Mouse (Mus musculus) forebrain, embryonic 12.5 days (tissue): ENCODE data around the gene Nectin4. TPM values are rescaled to one million over a fixed set of nuclear protein-coding genes. Genes with fewer than 3 reads are reported as not detected.

ENCODE experiments used
- ATAC-seq: fragments of 200-750 bp; cut with Nextera tagmentation; 2 replicates; pipeline ENCODE4 v1.8.0; 2017; ENCODE audit warnings: moderate TSS enrichment; ENCODE audit not compliant: low FRiP score
- H3K27ac ChIP-seq: fragments of 300-500 bp; sonication (generic); 2 replicates; pipeline ENCODE4 v1.5.1; 2016; ENCODE audit warnings: mild to moderate bottlenecking
- H3K27me3 ChIP-seq: fragments of 300-500 bp; sonication (generic); 2 replicates; pipeline ENCODE4 v1.6.1; 2016; ENCODE audit warnings: mild to moderate bottlenecking
- H3K36me3 ChIP-seq: fragments of 300-500 bp; sonication (generic); replicated peaks from 2 replicates; pipeline ENCODE4 v1.6.1; 2016; ENCODE audit warnings: mild to moderate bottlenecking
- H3K4me1 ChIP-seq: fragments of 300-500 bp; sonication (generic); 2 replicates; pipeline ENCODE4 v1.6.1; 2016
- H3K4me2 ChIP-seq: fragments of 300-500 bp; sonication (generic); 2 replicates; pipeline ENCODE4 v1.6.1; 2016; ENCODE audit warnings: mild to moderate bottlenecking, moderate library complexity
- H3K4me3 ChIP-seq: fragments of 300-500 bp; sonication (generic); replicated peaks from 2 replicates; pipeline ENCODE4 v1.5.1; 2016; ENCODE audit warnings: mild to moderate bottlenecking
- H3K9ac ChIP-seq: fragments of 300-500 bp; sonication (generic); 2 replicates; pipeline ENCODE4 v1.6.1; 2016; ENCODE audit warnings: mild to moderate bottlenecking
- H3K9me3 ChIP-seq: fragments of 300-500 bp; sonication (generic); 2 replicates; pipeline ENCODE4 v1.6.1; 2016
- WGBS: fragments of 180-500 bp; shearing (Covaris S2); methylation state at CpG from one replicate; pipeline ENCODE4 v1.1.7; 2016; 5-methylcytosine and 5-hydroxymethylcytosine counted together
- polyA plus RNA-seq: library from polyadenylated mRNA; unstranded; fragments of >200 nt; fragmentation: Nextera tagmentation; extraction: Ambion mirVana; gene quantifications from 2 replicates; pipeline ENCODE4 v1.2.1, GENCODE M21; 2016

Nectin4 gene
- polyA plus RNA-seq, 1 experiment from 2014 or later = 1.1 TPM

GRCm38 (mm10) chr1:171388376-171389102 lies 18.6 kb downstream of the Nectin4 start, which contains the start of gene Arhgap30:
Gene Arhgap30 (plus strand): TSS chr1:171388954.
- Histone ChIP-seq H3K4me3 (no peak within 1 kb of the TSS), H3K4me2 (no peak within 1 kb of the TSS), H3K9ac (no peak within 1 kb of the TSS), H3K36me3 (no peaks in the 10 kb centered on the region), H3K9me3 (no peaks in the 10 kb centered on the region), H3K27ac (no peak within 1 kb of the TSS), H3K27me3 (peaks cover 14% of the 10 kb centered on the region; the same call in 1 of the 2 replicates), H3K4me1 (no peaks in the 10 kb centered on the region)
- ATAC-seq = no peak
- 84% methylated on average over 15 of the region's 15 CpGs for WGBS

DNA sequence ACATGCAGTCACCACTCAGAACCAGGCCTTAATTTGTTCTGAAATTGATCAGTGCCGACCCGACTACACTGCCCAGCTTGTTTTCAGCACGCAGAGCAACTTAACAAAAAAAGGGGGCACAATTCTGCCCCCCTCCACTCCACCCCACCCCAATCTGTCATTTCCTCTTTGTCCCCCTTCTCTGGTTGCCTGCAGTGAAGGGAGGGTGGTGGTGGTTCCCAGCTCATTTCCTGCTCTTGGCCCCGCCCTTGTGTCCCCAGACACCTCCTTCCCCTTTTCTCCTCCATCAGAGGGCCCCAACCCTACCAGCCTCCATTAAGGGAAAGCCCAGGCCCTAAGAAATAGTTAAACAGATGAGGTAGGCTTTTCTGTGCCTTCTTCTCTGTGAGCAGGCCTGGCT lies 20.2 kb downstream of the Nectin4 start:
- 83% methylated on average over 4 of the region's 4 CpGs for WGBS

GRCm38 (mm10) chr1:171401821-171402220 lies 31.9 kb downstream of the Nectin4 start:
- WGBS = 86% methylated on average over 4 of the region's 4 CpGs
- no peak for ATAC-seq
- Histone ChIP-seq H3K27me3 (peaks cover 19% of the 10 kb centered on the region; the same call in 1 of the 2 replicates), H3K4me3 (no peak overlapping the region), H3K4me2 (no peak overlapping the region), H3K9ac (no peak overlapping the region), H3K27ac (no peak overlapping the region), H3K36me3 (no peaks in the 10 kb centered on the region), H3K4me1 (no peaks in the 10 kb centered on the region), H3K9me3 (no peaks in the 10 kb centered on the region)

More for the DNA sequence above, 20.2 kb downstream of the Nectin4 start:
- Histone ChIP-seq H3K9ac (no peak overlapping the region), H3K4me2 (no peak overlapping the region), H3K27me3 (peaks cover 14% of the 10 kb centered on the region; the same call in 1 of the 2 replicates), H3K27ac (no peak overlapping the region), H3K9me3 (no peaks in the 10 kb centered on the region), H3K36me3 (no peaks in the 10 kb centered on the region), H3K4me1 (no peaks in the 10 kb centered on the region), H3K4me3 (no peak overlapping the region)
- ATAC-seq = no peak

DNA sequence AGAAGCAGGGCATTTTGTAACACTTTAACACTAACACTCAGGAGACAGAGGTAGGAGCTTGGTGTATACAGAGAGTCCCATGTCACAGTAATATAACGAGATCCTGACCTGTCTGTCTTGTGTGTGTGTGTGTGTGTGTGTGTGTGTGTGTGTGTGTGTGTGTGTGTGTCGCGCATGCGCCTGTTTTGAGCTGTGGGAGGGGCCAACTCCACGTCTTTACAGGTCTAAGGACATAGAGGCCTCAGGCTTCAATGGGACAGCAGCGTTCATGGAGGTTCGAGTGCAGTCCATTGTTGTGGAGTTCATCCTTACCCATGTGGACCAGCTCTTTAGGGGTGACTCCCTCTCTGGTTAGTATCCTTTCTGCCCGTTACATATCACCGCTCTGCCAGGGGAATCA lies 33.1 kb downstream of the Nectin4 start:
- no peak overlapping the region for H3K4me3 ChIP-seq
- H3K27ac ChIP-seq = no peak overlapping the region
- ATAC-seq = no peak
- H3K36me3 ChIP-seq = no peaks in the 10 kb centered on the region
- H3K9ac ChIP-seq = no peak overlapping the region
- H3K4me2 ChIP-seq = no peak overlapping the region
- 85% methylated on average over 9 of the region's 9 CpGs for WGBS
- H3K9me3 ChIP-seq = no peaks in the 10 kb centered on the region
- H3K4me1 ChIP-seq = no peaks in the 10 kb centered on the region
- H3K27me3 ChIP-seq = peaks cover 23% of the 10 kb centered on the region

DNA sequence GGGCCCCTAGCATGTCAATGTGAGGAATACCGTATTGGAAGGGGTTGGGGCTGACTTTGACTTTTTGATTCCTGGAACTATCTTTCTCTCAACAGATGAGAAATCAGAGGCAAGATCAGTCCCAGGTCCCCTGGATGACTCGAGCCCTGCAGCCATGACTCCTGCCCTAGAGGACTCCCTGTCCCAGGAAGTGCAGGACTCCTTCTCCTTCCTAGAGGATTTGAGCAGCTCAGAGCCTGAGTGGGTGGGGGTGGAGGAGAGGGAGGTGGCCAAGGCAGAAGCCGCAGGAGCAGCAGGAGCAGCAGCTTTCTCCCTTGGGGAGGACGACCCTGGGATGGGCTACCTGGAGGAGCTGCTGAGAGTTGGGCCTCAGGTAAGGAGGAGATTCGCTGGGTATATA lies 37.4 kb downstream of the Nectin4 start:
- no peak for ATAC-seq
- H3K4me1 ChIP-seq = no peaks in the 10 kb centered on the region
- H3K27ac ChIP-seq = no peak overlapping the region
- no peak overlapping the region for H3K4me3 ChIP-seq
- H3K9ac ChIP-seq = no peak overlapping the region
- no peak overlapping the region for H3K4me2 ChIP-seq
- H3K36me3 ChIP-seq = no peaks in the 10 kb centered on the region
- H3K9me3 ChIP-seq = no peaks in the 10 kb centered on the region
- H3K27me3 ChIP-seq = peaks cover 31% of the 10 kb centered on the region
- 80% methylated on average over 5 of the region's 5 CpGs for WGBS

DNA sequence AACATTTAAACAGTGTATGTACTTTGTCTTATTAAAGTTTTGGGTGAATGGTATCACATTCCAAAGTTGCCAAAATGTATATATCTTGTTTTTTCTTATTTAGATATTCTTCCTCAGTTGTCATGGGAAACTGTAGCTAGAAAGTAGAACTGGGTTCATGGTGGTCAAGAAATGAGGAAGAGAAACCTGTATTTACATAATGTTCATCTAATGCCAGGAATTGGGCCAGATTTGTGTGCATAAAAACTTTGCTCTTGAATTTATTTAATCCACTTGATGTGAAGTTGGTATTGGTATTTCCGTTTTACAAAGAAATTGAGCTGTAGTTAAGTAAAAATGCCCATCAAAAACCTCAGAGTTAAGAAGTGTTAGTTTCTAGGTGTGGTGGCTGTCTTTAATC lies 40.3 kb downstream of the Nectin4 start:
- H3K27me3 ChIP-seq = peaks cover 31% of the 10 kb centered on the region
- no peak overlapping the region for H3K4me2 ChIP-seq
- H3K27ac ChIP-seq = no peak overlapping the region
- peaks cover 12% of the 10 kb centered on the region for H3K36me3 ChIP-seq
- H3K4me1 ChIP-seq = peaks cover 20% of the 10 kb centered on the region
- no peak for ATAC-seq
- H3K4me3 ChIP-seq = no peak overlapping the region
- H3K9ac ChIP-seq = no peak overlapping the region
- WGBS = 79% methylated on average over 1 of the region's 1 CpGs
- no peaks in the 10 kb centered on the region for H3K9me3 ChIP-seq

- Histone ChIP-seq H3K4me2 (peak within 1 kb of the TSS; percentile 60), H3K9me3 (no peaks in the 10 kb centered on the region), H3K4me3 (peak within 1 kb of the TSS; percentile 96), H3K27ac (peak within 1 kb of the TSS; percentile 94), H3K4me1 (peaks cover 20% of the 10 kb centered on the region), H3K27me3 (peaks cover 28% of the 10 kb centered on the region), H3K36me3 (peaks cover 20% of the 10 kb centered on the region), H3K9ac (peak within 1 kb of the TSS; percentile 98)
- WGBS = under 1% methylated on average over 36 of the region's 36 CpGs
- peak; percentile 98 for ATAC-seq
These were observed 41.1 kb downstream of the Nectin4 start, which contains the start of gene Usf1 for GRCm38 (mm10) chr1:171410947-171411484. Gene Usf1 (plus strand): TSS chr1:171411313.

GRCm38 (mm10) chr1:171411492-171411941 lies 41.6 kb downstream of the Nectin4 start:
- WGBS = under 1% methylated on average over 39 of the region's 39 CpGs

DNA sequence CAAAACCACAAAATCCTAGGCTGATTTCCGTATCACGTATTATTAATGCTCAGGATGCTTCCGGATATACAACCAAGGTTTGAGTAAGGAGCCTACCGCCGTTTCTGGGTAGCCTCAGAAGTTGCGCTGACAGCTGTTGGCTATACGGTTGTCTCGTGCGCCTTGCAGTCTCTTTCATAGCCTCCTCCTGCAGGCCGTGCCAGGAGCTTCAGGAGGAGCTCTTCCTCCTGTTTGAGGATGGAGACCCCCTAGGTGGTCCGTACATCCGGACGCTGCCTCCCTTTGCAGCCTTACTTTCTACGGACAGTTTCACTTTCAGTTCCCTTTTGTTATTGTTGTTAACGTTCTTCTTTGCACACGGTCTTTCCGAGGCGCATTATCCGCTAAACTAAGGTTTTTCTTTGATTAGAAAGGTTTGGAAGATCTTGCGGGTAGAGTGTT lies 42.1 kb downstream of the Nectin4 start:
- ATAC-seq = peak; percentile 54; the same call in 1 of the 2 replicates
- Histone ChIP-seq H3K4me3 (peak overlapping the region; percentile 96), H3K36me3 (peaks cover 30% of the 10 kb centered on the region), H3K4me2 (peak overlapping the region; percentile 60), H3K9me3 (no peaks in the 10 kb centered on the region), H3K9ac (peak overlapping the region; percentile 98), H3K27me3 (peaks cover 22% of the 10 kb centered on the region), H3K27ac (peak overlapping the region; percentile 94), H3K4me1 (peaks cover 20% of the 10 kb centered on the region)
- under 1% methylated on average over 20 of the region's 20 CpGs for WGBS

More at GRCm38 (mm10) chr1:171411492-171411941, 41.6 kb downstream of the Nectin4 start:
- H3K4me3 ChIP-seq = peak overlapping the region; percentile 96
- H3K27me3 ChIP-seq = peaks cover 23% of the 10 kb centered on the region
- peaks cover 25% of the 10 kb centered on the region for H3K36me3 ChIP-seq
- peak; percentile 82 for ATAC-seq
- H3K9ac ChIP-seq = peak overlapping the region; percentile 98
- H3K9me3 ChIP-seq = no peaks in the 10 kb centered on the region
- H3K4me2 ChIP-seq = peak overlapping the region; percentile 60
- peaks cover 20% of the 10 kb centered on the region for H3K4me1 ChIP-seq
- peak overlapping the region; percentile 94 for H3K27ac ChIP-seq

GRCm38 (mm10) chr1:171412446-171412845 lies 42.5 kb downstream of the Nectin4 start:
- H3K4me1 ChIP-seq = peaks cover 20% of the 10 kb centered on the region
- H3K36me3 ChIP-seq = peaks cover 34% of the 10 kb centered on the region
- H3K27me3 ChIP-seq = peaks cover 19% of the 10 kb centered on the region
- H3K27ac ChIP-seq = peak overlapping the region; percentile 94
- no peaks in the 10 kb centered on the region for H3K9me3 ChIP-seq
- no peak for ATAC-seq
- peak overlapping the region; percentile 60 for H3K4me2 ChIP-seq
- 27% methylated on average over 3 of the region's 3 CpGs for WGBS
- H3K4me3 ChIP-seq = peak overlapping the region; percentile 96
- H3K9ac ChIP-seq = peak overlapping the region; percentile 98

DNA sequence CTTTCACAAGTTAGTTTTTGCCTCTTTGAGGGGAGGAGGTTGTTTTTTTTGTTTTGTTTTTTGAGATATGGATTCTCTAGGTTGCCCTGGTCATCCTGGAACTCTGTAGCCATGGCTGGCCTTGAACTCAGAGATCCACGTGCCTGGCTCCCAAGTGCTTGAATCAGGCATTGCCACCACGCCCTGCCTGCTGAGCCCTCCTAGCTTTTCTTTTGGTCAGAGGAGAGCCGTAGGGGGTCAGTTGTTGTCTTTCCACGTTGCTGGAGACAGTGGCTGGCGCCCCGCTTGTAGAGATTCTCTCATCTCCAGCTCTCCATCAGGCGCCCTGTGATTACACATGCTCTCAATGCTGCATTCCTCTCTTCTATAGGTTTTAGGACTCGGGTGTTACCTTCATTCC lies 43.7 kb downstream of the Nectin4 start:
- H3K4me2 ChIP-seq = peak overlapping the region; percentile 60
- H3K27me3 ChIP-seq = peaks cover 7% of the 10 kb centered on the region
- no peaks in the 10 kb centered on the region for H3K9me3 ChIP-seq
- ATAC-seq = no peak
- no peak overlapping the region for H3K27ac ChIP-seq
- 0 out of 2 replicates have a peak overlapping the region, but pooled peaks have one; percentile 96 for H3K4me3 ChIP-seq
- WGBS = 71% methylated on average over 8 of the region's 8 CpGs
- peaks cover 20% of the 10 kb centered on the region for H3K4me1 ChIP-seq
- no peak overlapping the region for H3K9ac ChIP-seq
- peaks cover 43% of the 10 kb centered on the region for H3K36me3 ChIP-seq

- Histone ChIP-seq H3K27ac (peak within 1 kb of the TSS; percentile 31; the same call in 1 of the 2 replicates), H3K4me2 (no peak within 1 kb of the TSS), H3K36me3 (peaks cover 59% of the 10 kb centered on the region), H3K9me3 (no peaks in the 10 kb centered on the region), H3K4me3 (no peak within 1 kb of the TSS), H3K27me3 (no peaks in the 10 kb centered on the region), H3K9ac (no peak within 1 kb of the TSS), H3K4me1 (peaks cover 7% of the 10 kb centered on the region)
- WGBS = 90% methylated on average over 5 of the region's 5 CpGs
- peak; percentile 28; the same call in 1 of the 2 replicates for ATAC-seq
These were observed 48.8 kb downstream of the Nectin4 start, which contains the start of gene Tstd1 for GRCm38 (mm10) chr1:171418660-171419059. Gene Tstd1 (plus strand): TSS chr1:171418872.
